Mouse (Mus musculus) liver, adult 2 months (tissue): Measurements from ENCODE around the gene Tnni2.

ENCODE experiments used
- CTCF ChIP-seq: fragments of 200-500 bp; IDR thresholded peaks from 2 replicates; pipeline ENCODE4 v1.5.1; 2011; ENCODE audit warnings: low read depth, low read length, control low read depth
- POLR2A ChIP-seq: fragments of 200-500 bp; IDR thresholded peaks from 2 replicates; pipeline ENCODE4 v1.6.1; 2011; ENCODE audit warnings: low read length, control low read depth; ENCODE audit not compliant: insufficient read depth; ENCODE audit errors: extremely low read depth

DNA sequence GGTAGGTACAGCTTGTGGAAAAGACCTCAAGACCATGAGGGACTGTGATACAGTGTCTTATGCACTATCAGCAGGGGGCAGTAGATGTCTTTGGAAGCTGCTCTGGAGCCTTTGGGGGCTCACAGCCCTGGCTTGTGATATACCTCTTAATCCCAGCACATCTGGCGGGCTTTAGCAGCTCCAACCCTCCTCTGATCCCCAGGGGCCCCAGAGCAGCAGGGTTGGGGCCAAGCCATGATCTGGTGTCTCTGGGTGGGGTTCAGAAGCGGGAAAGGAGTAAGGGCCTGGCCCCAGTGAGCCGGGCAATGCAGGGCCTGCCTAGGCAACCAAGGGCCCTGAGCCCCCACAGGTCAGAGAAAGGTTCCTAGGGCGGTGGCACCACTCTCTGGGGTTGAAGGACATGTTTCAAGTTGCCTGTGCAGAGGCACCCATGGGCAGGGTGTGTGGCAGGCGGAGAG is 922 bp upstream of the Tnni2 start:
- TF ChIP-seq CTCF: peak; percentile 20; the same call in 1 of the 2 replicates
- no peak for TF ChIP-seq POLR2A
